Mouse (Mus musculus) MEL (cell line): Measurements from ENCODE around the gene Fam19a3. TPM values are rescaled to one million over a fixed set of nuclear protein-coding genes. Genes with fewer than 3 reads are reported as not detected.
A peak's percentile ranks its signal among the peaks of the same experiment; 100 is the strongest.

Source experiments
- DNase-seq: peaks from one replicate; pipeline ENCODE4 v3.0.0; 2011; ENCODE audit warnings: low read depth, low spot score
- H3K27ac ChIP-seq: 2 replicates; pipeline ENCODE4 v1.5.1; 2012; ENCODE audit warnings: low read depth, mild to moderate bottlenecking, control low read depth, low read length, moderate library complexity; ENCODE audit not compliant: control insufficient read depth
- H3K27me3 ChIP-seq, 2 experiments: fragments of 150-350 bp in 1 of 2; sonication (generic) in 1 of 2; 2 replicates each; pipeline ENCODE4 v1.6.1; 2012; ENCODE audit warnings: low read length in 2 of 2, mild to moderate bottlenecking in 2 of 2, improper control_type of control experiment in 1 of 2, moderate library complexity in 1 of 2; ENCODE audit not compliant: insufficient read depth in 2 of 2, control insufficient read depth in 1 of 2
- H3K36me3 ChIP-seq, 2 experiments: 2 replicates each; pipeline ENCODE4 v1.6.1; 2012 to 2014; ENCODE audit warnings: low read length in 2 of 2, improper control_type of control experiment in 1 of 2, inconsistent platforms in 1 of 2, mild to moderate bottlenecking in 1 of 2; ENCODE audit not compliant: insufficient read depth in 2 of 2, control insufficient read depth in 1 of 2
- H3K4me1 ChIP-seq, 2 experiments: fragments of 150-350 bp in 1 of 2; sonication (generic) in 1 of 2; 2 replicates each; pipeline ENCODE4 v1.6.1; 2012; ENCODE audit warnings: low read length in 2 of 2, improper control_type of control experiment in 1 of 2, mild to moderate bottlenecking in 1 of 2; ENCODE audit not compliant: insufficient read depth in 2 of 2, control insufficient read depth in 1 of 2
- H3K4me3 ChIP-seq, 2 experiments: fragments of 150-350 bp in 1 of 2; sonication (generic) in 1 of 2; 2 replicates each; pipeline ENCODE4 v1.5.1; 2012; ENCODE audit warnings: low read depth in 2 of 2, low read length in 2 of 2, mild to moderate bottlenecking in 2 of 2, moderate library complexity in 2 of 2, control low read depth in 1 of 2, improper control_type of control experiment in 1 of 2; ENCODE audit not compliant: control insufficient read depth in 1 of 2, insufficient read depth in 1 of 2
- H3K79me2 ChIP-seq: 2 replicates; pipeline ENCODE4 v1.6.1; 2012; ENCODE audit warnings: mild to moderate bottlenecking, low read length, moderate library complexity; ENCODE audit not compliant: control insufficient read depth, poor library complexity, insufficient read depth
- H3K9ac ChIP-seq: 2 replicates; pipeline ENCODE4 v1.6.1; 2012; ENCODE audit warnings: low read depth, mild to moderate bottlenecking, control low read depth, low read length, moderate library complexity; ENCODE audit not compliant: control insufficient read depth, poor library complexity, severe bottlenecking
- H3K9me3 ChIP-seq: fragments of 150-350 bp; sonication (generic); replicated peaks from 2 replicates; pipeline ENCODE4 v1.6.1; 2012; ENCODE audit warnings: mild to moderate bottlenecking, low read length, improper control_type of control experiment, moderate library complexity; ENCODE audit not compliant: insufficient read depth
- CHD1 ChIP-seq: IDR thresholded peaks from 2 replicates; pipeline ENCODE4 v1.6.1; 2012; ENCODE audit warnings: low read depth, mild to moderate bottlenecking, inconsistent platforms, low read length, improper control_type of control experiment
- E2F4 ChIP-seq: IDR thresholded peaks from 2 replicates; pipeline ENCODE4 v1.6.1; 2011; ENCODE audit warnings: low read depth, low read length, improper control_type of control experiment, borderline replicate concordance
- ELF1 ChIP-seq: IDR thresholded peaks from 2 replicates; pipeline ENCODE4 v1.6.1; 2014; ENCODE audit warnings: low read depth, mild to moderate bottlenecking, inconsistent platforms, low read length, improper control_type of control experiment, moderate library complexity
- EP300 ChIP-seq, 2 experiments: IDR thresholded peaks; 2 replicates each; pipeline ENCODE4 v1.6.1; 2011; ENCODE audit warnings: improper control_type of control experiment in 2 of 2, low read length in 2 of 2, low read depth in 1 of 2, mild to moderate bottlenecking in 1 of 2
- MAFK ChIP-seq: IDR thresholded peaks from 2 replicates; pipeline ENCODE4 v1.6.1; 2011; ENCODE audit warnings: low read depth, mild to moderate bottlenecking, low read length, improper control_type of control experiment, borderline replicate concordance
- MAZ ChIP-seq: IDR thresholded peaks from 2 replicates; pipeline ENCODE4 v1.6.1; 2012; ENCODE audit warnings: low read depth, mild to moderate bottlenecking, inconsistent platforms, low read length, improper control_type of control experiment
- MEF2A ChIP-seq: IDR thresholded peaks from 2 replicates; pipeline ENCODE4 v1.6.1; 2014; ENCODE audit warnings: low read depth, mild to moderate bottlenecking, inconsistent platforms, low read length, improper control_type of control experiment; ENCODE audit not compliant: poor library complexity, insufficient replicate concordance, severe bottlenecking; ENCODE audit errors: extremely low read depth
- MXI1 ChIP-seq: IDR thresholded peaks from 2 replicates; pipeline ENCODE4 v1.6.1; 2011; ENCODE audit warnings: mild to moderate bottlenecking, low read depth, low read length, improper control_type of control experiment
- NELFE ChIP-seq: IDR thresholded peaks from 2 replicates; pipeline ENCODE4 v1.6.1; 2011; ENCODE audit warnings: low read depth, low read length, improper control_type of control experiment
- NRF1 ChIP-seq: IDR thresholded peaks from 2 replicates; pipeline ENCODE4 v1.6.1; 2014; ENCODE audit warnings: low read depth, mild to moderate bottlenecking, inconsistent platforms, low read length, improper control_type of control experiment, moderate library complexity; ENCODE audit not compliant: poor library complexity, insufficient read depth, severe bottlenecking
- TAL1 ChIP-seq: IDR thresholded peaks from 2 replicates; pipeline ENCODE4 v1.6.1; 2012; ENCODE audit warnings: mild to moderate bottlenecking, inconsistent platforms, low read length, moderate library complexity, mixed read lengths
- polyA plus RNA-seq, 2 experiments: library from polyadenylated mRNA; stranded (reverse) in 1 of 2; unstranded in 1 of 2; fragments of >175 nt in 1 of 2; fragments of >200 nt in 1 of 2; gene quantifications; 2 replicates each; pipeline versions ENCODE4 v1.2.1 to v1.2.4; 2012; ENCODE audit warnings: low replicate concordance in 2 of 2, low read depth in 1 of 2; ENCODE audit not compliant: insufficient read length in 2 of 2, insufficient read depth in 1 of 2, missing spikeins in 1 of 2
- total RNA-seq: library from RNA; depleted of rRNA; stranded (reverse); fragments of 300-350 nt; gene quantifications from 2 replicates; pipeline ENCODE4 v1.2.3, GENCODE M21; 2012

Gene Fam19a3
- total and polyA plus RNA-seq, 3 experiments, result 0.03 TPM; not detected in 2

DNA sequence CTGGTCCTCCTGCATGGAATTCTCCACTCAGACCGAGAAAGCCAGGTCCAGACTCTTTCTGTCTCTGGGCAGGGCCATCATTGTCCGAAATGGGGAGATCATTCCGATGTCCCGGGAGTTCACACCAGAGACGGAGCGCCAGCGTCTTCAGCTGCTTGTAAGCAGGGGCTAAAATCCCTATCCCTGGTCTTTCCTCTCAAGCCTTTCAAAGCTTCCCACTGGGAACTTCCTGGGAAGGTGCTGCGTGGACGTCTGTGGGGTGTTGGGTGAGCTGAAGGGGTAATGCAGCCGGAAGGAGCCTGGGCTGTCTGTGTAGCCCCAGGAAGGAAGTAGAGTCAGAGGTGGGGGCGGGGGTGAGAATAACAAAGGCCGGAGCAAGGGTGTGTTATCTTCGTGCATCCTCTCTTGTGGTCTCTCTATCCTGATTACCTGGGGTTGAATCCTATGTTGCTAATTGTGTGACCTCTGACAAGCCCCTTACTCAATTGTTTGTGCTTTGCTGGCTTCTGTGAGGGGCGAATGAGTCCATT lies 2.4 kb upstream of the Fam19a3 start:
- Histone ChIP-seq H3K9ac (no peak overlapping the region), H3K27me3 (no peaks in the 10 kb centered on the region), H3K4me3 (no peak overlapping the region), H3K27ac (no peak overlapping the region), H3K9me3 (no peaks in the 10 kb centered on the region), H3K79me2 (no peaks in the 10 kb centered on the region; the same call in 1 of the 2 replicates), H3K36me3 (peaks cover 0 to 17% of the 10 kb centered on the region in 2 experiments; a peak in 2 of 4 replicates), H3K4me1 (peaks cover 8 to 25% of the 10 kb centered on the region in 2 experiments)
- TF ChIP-seq NRF1 (no peak), EP300 (IDR thresholded peaks at IDR 0.05; ENCODE audit: low read depth in 1 of 2, low read length in 2 of 2) (peak in 1 of 2 experiments; percentile 21; a peak in 1 of 4 replicates), ELF1 (no peak), NELFE (no peak), MAFK (no peak), MAZ (no peak)
- no peak for DNase-seq

DNA sequence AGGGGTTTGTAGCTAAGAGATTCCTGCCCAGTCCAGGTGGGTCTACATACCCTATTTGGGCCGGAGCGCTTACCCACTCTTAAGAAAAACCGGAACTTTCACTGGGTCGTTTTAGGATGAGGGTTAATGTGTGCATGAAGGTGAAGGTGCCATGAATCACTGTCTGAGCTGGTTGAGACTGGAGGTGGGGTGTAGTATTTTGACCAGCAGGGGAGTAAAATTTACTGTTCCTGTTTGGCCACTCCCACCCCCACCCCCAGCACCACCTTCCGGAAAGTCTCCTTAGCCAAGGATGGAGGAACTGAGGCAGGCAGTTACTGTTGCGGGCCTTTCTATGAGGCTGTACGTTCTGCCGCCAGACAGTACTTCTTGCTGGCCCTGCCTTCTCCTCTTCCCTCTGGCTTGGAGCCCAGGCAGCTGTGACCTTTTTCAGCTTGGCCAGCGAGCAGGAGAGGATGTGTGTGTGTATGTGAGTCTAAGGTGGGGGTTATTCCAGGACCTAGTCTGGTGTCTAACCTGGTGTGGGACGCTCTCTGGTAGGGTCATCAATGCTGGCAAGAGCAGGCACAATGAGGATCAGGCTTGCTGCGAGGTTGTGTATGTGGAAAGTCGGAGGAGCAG lies 531 bp upstream of the Fam19a3 start:
- H3K4me1 ChIP-seq, result peaks cover 2 to 25% of the 10 kb centered on the region in 2 experiments
- H3K27me3 ChIP-seq, result no peaks in the 10 kb centered on the region
- peak overlapping the region; percentile 61 to 89 for H3K4me3 ChIP-seq
- H3K79me2 ChIP-seq, result no peaks in the 10 kb centered on the region; the same call in 1 of the 2 replicates
- H3K9me3 ChIP-seq, result no peaks in the 10 kb centered on the region
- TF ChIP-seq E2F4 (no peak), MEF2A (no peak), MXI1 (no peak), TAL1 (no peak)
- DNase-seq, result peak; percentile 41
- H3K27ac ChIP-seq, result no peak overlapping the region
- H3K9ac ChIP-seq, result peak overlapping the region; percentile 64
- peaks cover 0 to 14% of the 10 kb centered on the region in 2 experiments; a peak in 2 of 4 replicates for H3K36me3 ChIP-seq

DNA sequence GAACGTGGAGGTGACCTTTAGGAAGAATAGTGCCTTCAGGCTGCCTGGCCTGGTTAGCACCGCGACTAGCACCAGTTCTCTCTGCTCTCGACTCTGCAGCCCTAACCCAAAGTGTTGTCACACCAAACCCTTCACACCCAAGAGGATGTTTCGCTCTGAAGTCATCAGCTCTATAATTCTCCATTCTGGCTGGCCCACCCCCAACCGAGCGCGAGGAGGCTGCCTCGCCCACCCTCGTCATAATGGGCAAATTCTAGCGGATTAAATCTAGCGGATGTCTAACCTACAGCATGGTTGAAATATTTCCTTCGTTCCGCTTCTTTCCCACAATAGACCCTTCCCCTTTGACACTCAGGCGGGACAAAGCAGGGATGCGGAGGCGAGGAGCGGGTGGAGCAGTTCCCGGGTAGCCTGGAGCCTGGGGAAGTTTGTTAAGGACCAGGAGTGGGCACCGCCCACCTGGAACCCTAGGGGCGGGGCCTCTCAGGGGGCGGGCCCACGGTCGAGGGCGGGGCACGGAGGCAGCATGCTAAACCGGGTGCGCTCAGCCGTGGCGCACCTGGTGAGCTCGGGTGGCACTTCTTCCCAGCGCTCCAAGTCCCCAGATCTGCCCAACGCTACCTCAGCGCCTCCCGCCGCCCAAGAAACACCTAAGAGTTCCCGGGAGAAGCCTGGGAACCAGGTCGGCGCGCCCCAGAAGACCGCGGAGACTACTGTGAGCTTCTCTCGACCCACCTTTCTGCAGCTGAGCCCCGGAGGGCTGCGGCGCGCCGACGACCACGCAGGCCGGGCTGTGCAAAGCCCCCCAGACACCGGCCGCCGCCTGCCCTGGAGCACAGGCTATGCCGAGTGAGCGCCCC lies 849 bp downstream of the Fam19a3 start, which contains the start of gene Ppm1j:
Gene Ppm1j (plus strand): TSS at position 496 of the 860 bp plus-strand sequence.
- no peaks in the 10 kb centered on the region for H3K27me3 ChIP-seq
- H3K9ac ChIP-seq, result peak within 1 kb of the TSS; percentile 64
- no peaks in the 10 kb centered on the region for H3K9me3 ChIP-seq
- H3K4me3 ChIP-seq, result peak within 1 kb of the TSS; percentile 61 to 89
- peaks cover 0 to 23% of the 10 kb centered on the region in 2 experiments for H3K4me1 ChIP-seq
- peaks cover 0 to 9% of the 10 kb centered on the region in 2 experiments; a peak in 2 of 4 replicates for H3K36me3 ChIP-seq
- H3K27ac ChIP-seq, result no peak within 1 kb of the TSS
- H3K79me2 ChIP-seq, result no peaks in the 10 kb centered on the region; the same call in 1 of the 2 replicates
- peak; percentile 76 for DNase-seq
- TF ChIP-seq MXI1 (peak; percentile 53; the same call in 1 of the 2 replicates), CHD1 (no peak)
